Mouse (Mus musculus) bone marrow, adult 2 months (tissue): Measurements from ENCODE around the gene Ptprn.

Experiments
- CTCF ChIP-seq: fragments of 200-500 bp; IDR thresholded peaks from 2 replicates; pipeline ENCODE4 v1.5.1; 2011; ENCODE audit warnings: low read length, control low read depth; ENCODE audit not compliant: control insufficient read depth, insufficient read depth
- POLR2A ChIP-seq: fragments of 200-500 bp; IDR thresholded peaks from 2 replicates; pipeline ENCODE4 v1.6.1; 2011; ENCODE audit warnings: low read depth, mild to moderate bottlenecking, control low read depth, low read length, borderline replicate concordance; ENCODE audit not compliant: control insufficient read depth

DNA sequence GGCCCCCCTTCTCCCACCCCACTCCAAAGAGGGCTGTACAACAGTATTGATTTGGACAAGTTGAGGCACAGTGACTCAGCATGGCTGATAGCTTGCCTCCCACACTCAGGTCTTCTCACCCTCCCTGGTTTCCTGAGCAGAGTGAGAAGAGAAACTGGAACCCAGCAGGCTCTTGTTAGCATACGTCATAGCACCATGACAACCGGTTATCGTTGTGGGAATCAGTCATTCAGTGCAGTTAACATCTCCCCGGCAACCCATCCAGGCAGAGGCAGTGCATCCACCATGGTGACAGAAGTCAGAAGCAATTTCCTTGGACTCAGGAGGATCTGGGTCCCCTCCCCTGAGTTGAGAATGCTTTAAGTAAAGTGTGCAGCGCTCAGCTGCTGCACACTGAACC, 18.7 kb upstream of the Ptprn start:
- no peak for TF ChIP-seq CTCF
- TF ChIP-seq POLR2A = no peak
